Mouse (Mus musculus) ES-Bruce4 (cell line): ENCODE measurements around the gene Taf12. TPM values are rescaled to one million over a fixed set of nuclear protein-coding genes. Genes with fewer than 3 reads are reported as not detected.

Experiments used
- H3K27ac ChIP-seq: 2 replicates; pipeline ENCODE4 v1.5.1; 2012; ENCODE audit warnings: low read length, inconsistent platforms; ENCODE audit not compliant: insufficient read depth
- H3K27me3 ChIP-seq: 2 replicates; pipeline ENCODE4 v1.6.1; 2012; ENCODE audit warnings: mild to moderate bottlenecking, low read length, inconsistent platforms; ENCODE audit not compliant: control insufficient read depth, poor library complexity, insufficient read depth, severe bottlenecking
- H3K36me3 ChIP-seq: 2 replicates; pipeline ENCODE4 v1.6.1; 2012; ENCODE audit warnings: inconsistent platforms, mild to moderate bottlenecking, low read length, moderate library complexity; ENCODE audit not compliant: control insufficient read depth, poor library complexity, insufficient read depth, severe bottlenecking
- H3K4me1 ChIP-seq: one replicate; pipeline ENCODE4 v1.8.1; 2011; ENCODE audit warnings: low read length; ENCODE audit not compliant: control insufficient read depth, insufficient read depth
- H3K4me3 ChIP-seq: 2 replicates; pipeline ENCODE4 v1.5.1; 2011; ENCODE audit warnings: low read depth, mild to moderate bottlenecking, low read length
- H3K9ac ChIP-seq: 2 replicates; pipeline ENCODE4 v1.6.1; 2012; ENCODE audit warnings: low read depth, mild to moderate bottlenecking, inconsistent platforms; ENCODE audit not compliant: poor library complexity, severe bottlenecking
- H3K9me3 ChIP-seq: replicated peaks from 2 replicates; pipeline ENCODE4 v1.6.1; 2012; ENCODE audit warnings: mild to moderate bottlenecking, low read length, inconsistent platforms; ENCODE audit not compliant: control insufficient read depth, poor library complexity, insufficient read depth, severe bottlenecking
- CTCF ChIP-seq: IDR thresholded peaks from one replicate; pipeline ENCODE4 v1.8.1; 2011; ENCODE audit warnings: low read depth, low read length
- EP300 ChIP-seq: IDR thresholded peaks from 2 replicates; pipeline ENCODE4 v1.6.1; 2011; ENCODE audit warnings: low read depth, low read length; ENCODE audit not compliant: insufficient read depth
- POLR2A ChIP-seq: IDR thresholded peaks from one replicate; pipeline ENCODE4 v1.8.1; 2011; ENCODE audit warnings: low read length; ENCODE audit not compliant: insufficient read depth
- polyA plus RNA-seq: library from polyadenylated mRNA; stranded (reverse); fragments of >200 nt; gene quantifications from 2 replicates; pipeline ENCODE4 v1.2.4, GENCODE M21; 2011; ENCODE audit warnings: low read depth; ENCODE audit not compliant: missing spikeins, insufficient read depth, insufficient read length

The Taf12 gene
- polyA plus RNA-seq, 1 experiment: 34.3 TPM

DNA sequence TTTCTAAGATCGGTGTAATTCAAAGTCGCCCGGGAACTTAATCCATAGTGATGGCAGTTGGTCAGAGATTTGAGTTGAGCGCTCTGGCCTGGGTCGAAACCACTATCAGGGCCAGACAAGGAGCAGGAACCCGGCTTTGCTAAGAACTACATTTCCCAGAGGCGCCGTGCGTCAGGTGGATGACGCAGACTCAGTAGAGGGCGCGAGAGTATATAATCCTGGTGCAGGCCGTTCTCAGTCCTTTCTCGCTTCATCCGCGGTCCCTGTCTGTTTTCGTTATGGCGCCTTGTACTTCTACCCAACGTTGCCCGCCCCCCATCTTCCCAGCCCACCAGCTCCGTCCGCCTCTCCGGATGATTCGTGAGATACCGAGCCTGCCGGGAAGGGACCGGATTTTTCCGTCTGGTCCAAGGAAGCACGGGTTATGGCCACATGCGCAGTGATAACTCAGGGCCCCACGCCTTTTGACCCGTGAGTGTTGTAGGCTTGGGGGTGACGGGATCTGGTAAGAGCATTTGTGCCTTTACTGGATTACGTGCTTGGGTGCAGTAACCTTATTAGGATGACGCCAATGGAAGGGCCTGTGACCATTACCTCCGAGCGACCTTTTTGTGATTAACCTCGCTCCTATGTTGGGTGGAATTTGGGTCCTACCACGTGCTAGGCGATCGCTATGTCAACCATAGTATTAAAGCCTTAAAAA is 34.4 kb downstream of the Taf12 start:
- Histone ChIP-seq H3K4me1 (no peaks in the 10 kb centered on the region), H3K36me3 (peaks cover 33% of the 10 kb centered on the region), H3K27ac (peak overlapping the region; percentile 94), H3K9ac (peak overlapping the region; percentile 96), H3K9me3 (no peaks in the 10 kb centered on the region), H3K4me3 (peak overlapping the region; percentile 88), H3K27me3 (no peaks in the 10 kb centered on the region)
- TF ChIP-seq EP300 (no peak), POLR2A (peak; percentile 100)

DNA sequence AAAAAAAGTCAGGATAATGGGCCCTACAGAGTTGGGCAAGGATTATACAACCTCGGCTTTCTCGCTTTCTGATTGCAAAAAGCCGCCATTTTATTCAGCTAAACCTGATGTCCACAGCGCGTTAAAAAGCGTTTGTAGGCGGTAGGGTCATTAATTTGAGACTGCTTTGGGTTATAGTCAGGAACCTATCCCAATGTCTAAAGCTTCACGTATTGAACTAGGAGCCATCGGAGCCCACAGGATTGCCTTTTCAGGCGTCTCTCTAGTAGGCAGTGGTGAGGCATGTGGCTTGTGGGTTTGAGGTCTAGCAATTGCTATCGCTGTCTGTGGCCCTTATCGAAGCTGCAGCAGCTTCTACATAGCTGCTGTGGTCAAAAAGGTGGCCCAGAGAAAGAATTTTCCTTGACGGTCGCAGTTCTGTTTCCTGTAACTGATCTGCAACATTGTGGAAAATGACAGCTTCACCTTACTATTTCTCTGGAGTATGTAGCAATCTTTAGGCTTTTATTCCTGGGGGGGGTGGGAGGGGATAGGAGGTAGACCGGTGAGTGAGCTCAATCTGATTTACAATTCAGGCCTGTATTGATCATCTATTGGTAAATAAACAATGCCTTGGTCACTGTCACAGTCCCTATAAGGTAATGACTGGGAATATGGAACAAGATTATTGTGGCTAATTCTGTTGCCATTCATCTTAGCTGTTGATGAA is 35.1 kb downstream of the Taf12 start:
- TF ChIP-seq EP300: no peak
- no peak for TF ChIP-seq CTCF
- TF ChIP-seq POLR2A: no peak
- Histone ChIP-seq H3K9me3 (no peaks in the 10 kb centered on the region), H3K36me3 (peaks cover 33% of the 10 kb centered on the region), H3K4me3 (peak overlapping the region; percentile 88), H3K4me1 (no peaks in the 10 kb centered on the region), H3K27ac (peak overlapping the region; percentile 94), H3K27me3 (no peaks in the 10 kb centered on the region), H3K9ac (peak overlapping the region; percentile 96)

DNA sequence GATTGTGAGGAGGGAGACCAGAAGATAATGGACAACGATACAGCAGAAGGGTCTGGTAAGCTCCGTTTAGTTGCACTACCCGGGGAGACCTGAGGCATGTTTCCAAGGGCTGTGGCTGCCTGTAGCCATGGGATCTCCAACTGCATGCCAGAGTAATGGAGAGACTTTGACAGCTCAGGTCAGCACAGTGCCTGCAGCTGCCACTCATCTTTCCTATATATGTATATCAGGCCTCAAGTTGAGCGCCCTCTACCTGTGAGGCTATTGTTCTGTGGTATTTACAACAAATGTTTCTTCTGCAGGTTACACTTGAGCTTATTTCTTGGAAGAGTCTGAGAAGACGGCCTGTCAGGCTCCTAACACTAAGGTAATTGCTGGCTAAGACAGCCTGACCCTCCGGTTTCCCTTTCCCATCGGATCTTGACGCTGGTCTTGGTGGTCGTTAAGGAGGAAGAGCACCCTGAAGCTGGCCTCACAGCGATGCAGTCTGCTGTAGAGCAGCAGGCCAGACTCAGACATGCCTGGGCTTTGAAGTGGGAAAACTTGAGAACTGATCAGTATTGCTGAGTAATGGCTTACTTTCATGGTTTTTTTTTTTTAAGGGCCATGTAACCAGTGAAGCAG is 35.8 kb downstream of the Taf12 start:
- peak overlapping the region; percentile 96 for H3K9ac ChIP-seq
- TF ChIP-seq CTCF: no peak
- TF ChIP-seq POLR2A: no peak
- H3K4me1 ChIP-seq: no peaks in the 10 kb centered on the region
- no peaks in the 10 kb centered on the region for H3K27me3 ChIP-seq
- peaks cover 33% of the 10 kb centered on the region for H3K36me3 ChIP-seq
- H3K27ac ChIP-seq: peak overlapping the region; percentile 93
- H3K9me3 ChIP-seq: no peaks in the 10 kb centered on the region
- H3K4me3 ChIP-seq: peak overlapping the region; percentile 88

DNA sequence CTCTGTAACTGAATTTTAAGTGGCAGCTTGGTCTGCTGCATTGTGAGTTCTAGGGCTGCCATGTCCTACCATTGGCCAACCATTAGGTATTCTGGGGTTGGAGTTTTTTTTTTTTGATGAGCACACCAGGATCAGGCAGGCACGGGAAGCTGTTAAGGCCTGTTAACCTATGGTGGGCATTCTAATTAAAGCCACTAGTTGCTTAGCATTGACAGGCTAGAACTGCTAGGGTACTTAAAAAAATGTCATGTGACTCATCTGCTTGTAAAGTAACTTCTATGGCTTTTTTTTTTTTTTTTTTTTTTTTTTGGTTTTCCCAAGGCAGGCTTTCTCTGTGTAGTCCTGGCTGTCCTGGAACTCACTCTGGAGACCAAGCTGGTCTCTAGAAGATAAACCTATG is 37.0 kb downstream of the Taf12 start:
- H3K4me3 ChIP-seq: no peak overlapping the region
- no peak for TF ChIP-seq POLR2A
- no peaks in the 10 kb centered on the region for H3K27me3 ChIP-seq
- no peaks in the 10 kb centered on the region for H3K4me1 ChIP-seq
- no peaks in the 10 kb centered on the region for H3K9me3 ChIP-seq
- peaks cover 33% of the 10 kb centered on the region for H3K36me3 ChIP-seq
- H3K9ac ChIP-seq: no peak overlapping the region
- peak overlapping the region; percentile 46; the same call in 1 of the 2 replicates for H3K27ac ChIP-seq

DNA sequence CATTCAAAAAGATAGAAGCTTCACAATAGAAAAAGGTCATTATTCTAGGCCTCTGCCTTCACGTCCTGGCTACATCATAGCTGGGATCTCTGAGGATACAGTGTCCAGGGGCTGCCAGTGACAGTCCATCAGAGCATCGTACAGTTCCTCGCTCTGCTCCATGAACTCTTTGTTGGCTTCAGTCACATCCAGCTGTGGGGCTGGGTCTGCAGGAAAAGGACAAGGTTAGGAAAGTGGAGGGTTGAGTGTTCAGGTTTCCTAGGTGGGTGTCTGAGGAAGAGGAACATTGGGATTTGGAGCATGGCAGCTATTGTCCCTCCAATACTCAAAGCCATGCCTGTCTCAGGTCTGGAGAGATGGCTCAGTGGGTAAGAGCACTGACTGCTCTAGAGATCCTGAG is 37.6 kb downstream of the Taf12 start:
- H3K36me3 ChIP-seq: peaks cover 33% of the 10 kb centered on the region

DNA sequence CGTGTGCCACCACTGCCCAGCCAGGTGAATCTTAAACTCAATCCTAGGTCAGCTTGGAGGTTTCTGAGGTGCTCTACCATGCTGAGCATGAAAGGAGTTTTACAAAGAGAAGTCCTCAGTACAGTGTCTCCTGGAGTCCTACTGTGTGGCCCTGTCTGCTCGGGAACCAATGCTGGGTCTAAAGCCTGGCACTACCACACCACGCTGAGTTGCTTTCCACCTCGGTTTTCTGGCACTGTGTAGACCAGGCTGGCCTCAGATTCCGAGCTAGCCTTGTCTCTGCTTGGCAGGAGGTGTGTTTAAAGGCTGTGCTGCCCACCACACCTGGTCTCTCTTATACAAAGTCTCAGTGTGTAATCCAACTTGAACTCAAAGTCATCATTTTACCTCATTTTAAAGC is 38.5 kb downstream of the Taf12 start:
- no peaks in the 10 kb centered on the region for H3K9me3 ChIP-seq
- H3K27ac ChIP-seq: peak overlapping the region; percentile 44
- peaks cover 35% of the 10 kb centered on the region for H3K36me3 ChIP-seq
- H3K9ac ChIP-seq: no peak overlapping the region
- no peaks in the 10 kb centered on the region for H3K4me1 ChIP-seq
- TF ChIP-seq POLR2A (no peak), CTCF (no peak), EP300 (no peak)
- H3K27me3 ChIP-seq: no peaks in the 10 kb centered on the region
- H3K4me3 ChIP-seq: no peak overlapping the region

More for the DNA sequence above, 37.6 kb downstream of the Taf12 start:
- Histone ChIP-seq H3K9me3 (no peaks in the 10 kb centered on the region), H3K4me1 (no peaks in the 10 kb centered on the region), H3K4me3 (no peak overlapping the region), H3K27me3 (no peaks in the 10 kb centered on the region), H3K27ac (0 out of 2 replicates have a peak overlapping the region, but pooled peaks have one; percentile 4), H3K9ac (no peak overlapping the region)
- TF ChIP-seq EP300: no peak
- no peak for TF ChIP-seq POLR2A
- TF ChIP-seq CTCF: no peak
